Mouse (Mus musculus): Measurements from ENCODE around the gene Gm42669. TPM values are rescaled to one million over a fixed set of nuclear protein-coding genes. Genes with fewer than 3 reads are reported as not detected.

The Gm42669 gene
- polyA plus RNA-seq, 1 experiment from 2014 or later: 0.49 TPM

DNA sequence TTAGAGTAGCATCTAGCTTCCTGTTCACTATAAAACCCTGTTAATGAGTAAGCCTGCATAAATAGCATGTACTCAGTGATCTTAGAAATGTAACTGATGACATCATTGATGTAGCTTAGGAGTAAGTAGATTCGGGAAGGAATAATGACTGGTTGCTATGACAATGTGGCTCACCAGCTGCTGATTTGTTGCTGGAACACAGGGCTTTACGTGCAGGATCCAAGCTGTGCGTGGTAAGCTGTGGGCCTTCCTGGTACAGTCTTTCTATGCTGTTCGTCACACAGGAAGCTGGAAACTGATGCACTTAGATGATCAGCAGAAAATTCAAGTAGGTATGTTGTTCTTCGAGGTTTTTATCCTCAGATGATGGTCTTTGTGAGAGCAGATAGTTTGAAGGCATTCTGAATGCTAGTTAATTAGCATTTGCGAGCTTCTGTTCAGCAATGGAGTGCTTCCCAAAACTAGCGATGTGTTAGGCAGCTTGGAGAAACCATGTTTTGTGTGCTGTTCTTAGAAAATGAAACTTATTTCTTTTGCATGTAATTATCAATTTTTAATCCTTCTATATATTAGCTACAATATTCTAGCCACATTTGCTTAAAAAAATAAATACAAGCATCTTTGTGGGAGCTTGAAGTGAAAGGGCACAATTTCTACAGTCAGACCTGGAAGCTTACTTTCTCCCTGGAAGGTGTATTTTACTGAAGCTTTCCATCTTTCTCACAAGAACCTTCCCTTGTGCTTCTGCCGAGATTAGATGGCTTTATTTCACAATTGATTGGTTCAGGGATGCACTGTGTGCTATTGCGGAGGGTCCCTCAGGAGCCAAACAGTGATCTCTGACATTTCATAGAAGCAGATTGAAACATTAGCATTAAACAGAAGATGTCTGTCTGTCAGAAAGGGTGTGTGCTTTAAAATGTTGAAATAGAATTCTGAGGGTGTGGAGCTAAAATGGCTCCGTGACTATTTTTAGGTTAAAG lies 9.6 kb upstream of the Gm42669 start:
- no peaks in the 10 kb centered on the region for H3K9me3 ChIP-seq
- no peaks in the 10 kb centered on the region; the same call in 1 of the 2 replicates for H3K36me3 ChIP-seq (replicated peaks)
- 29% methylated on average over 10 of the region's 10 CpGs for WGBS
- no peaks in the 10 kb centered on the region for H3K27me3 ChIP-seq
- peaks cover 21% of the 10 kb centered on the region for H3K4me1 ChIP-seq
- H3K4me2 ChIP-seq: peak overlapping the region; percentile 55
- peak overlapping the region; percentile 63 for H3K9ac ChIP-seq
- ATAC-seq (ENCODE audit: low FRiP score): peak; percentile 95
- peak overlapping the region; percentile 33 for H3K4me3 ChIP-seq (replicated peaks)
- H3K27ac ChIP-seq: peak overlapping the region; percentile 87

DNA sequence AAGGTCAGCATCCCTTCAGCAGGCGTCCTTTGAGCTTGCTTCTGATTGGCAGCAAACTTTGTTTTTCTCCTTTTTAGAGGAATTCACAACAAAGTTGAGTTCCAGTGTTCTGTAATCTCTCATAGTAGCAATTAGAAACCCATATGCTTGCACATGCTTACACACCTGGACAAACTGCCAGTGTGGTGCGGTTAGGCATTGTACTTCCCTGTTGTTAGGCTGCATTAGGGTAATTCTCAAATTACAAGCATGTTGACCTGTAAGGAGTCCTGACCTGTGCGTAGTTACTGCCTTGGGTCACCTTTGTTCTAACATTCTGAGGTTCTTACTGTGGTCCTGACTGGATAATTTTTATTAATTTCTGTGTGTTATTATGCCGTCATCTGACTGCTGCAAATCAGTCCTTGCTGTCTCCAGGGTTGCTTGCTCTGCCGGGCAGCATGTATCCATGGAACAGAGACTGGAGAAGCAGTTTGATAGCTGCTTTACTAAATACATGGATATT lies 8.6 kb upstream of the Gm42669 start:
- 52% methylated on average over 5 of the region's 5 CpGs for WGBS
- no peak for ATAC-seq (ENCODE audit: low FRiP score)
- peaks cover 4% of the 10 kb centered on the region for H3K36me3 ChIP-seq (replicated peaks)
- peak overlapping the region; percentile 55 for H3K4me2 ChIP-seq
- H3K4me1 ChIP-seq: peaks cover 21% of the 10 kb centered on the region
- H3K27me3 ChIP-seq: no peaks in the 10 kb centered on the region
- H3K27ac ChIP-seq: no peak overlapping the region
- peak overlapping the region; percentile 33 for H3K4me3 ChIP-seq (replicated peaks)
- no peaks in the 10 kb centered on the region for H3K9me3 ChIP-seq
- H3K9ac ChIP-seq: 0 out of 2 replicates have a peak overlapping the region, but pooled peaks have one; percentile 25

DNA sequence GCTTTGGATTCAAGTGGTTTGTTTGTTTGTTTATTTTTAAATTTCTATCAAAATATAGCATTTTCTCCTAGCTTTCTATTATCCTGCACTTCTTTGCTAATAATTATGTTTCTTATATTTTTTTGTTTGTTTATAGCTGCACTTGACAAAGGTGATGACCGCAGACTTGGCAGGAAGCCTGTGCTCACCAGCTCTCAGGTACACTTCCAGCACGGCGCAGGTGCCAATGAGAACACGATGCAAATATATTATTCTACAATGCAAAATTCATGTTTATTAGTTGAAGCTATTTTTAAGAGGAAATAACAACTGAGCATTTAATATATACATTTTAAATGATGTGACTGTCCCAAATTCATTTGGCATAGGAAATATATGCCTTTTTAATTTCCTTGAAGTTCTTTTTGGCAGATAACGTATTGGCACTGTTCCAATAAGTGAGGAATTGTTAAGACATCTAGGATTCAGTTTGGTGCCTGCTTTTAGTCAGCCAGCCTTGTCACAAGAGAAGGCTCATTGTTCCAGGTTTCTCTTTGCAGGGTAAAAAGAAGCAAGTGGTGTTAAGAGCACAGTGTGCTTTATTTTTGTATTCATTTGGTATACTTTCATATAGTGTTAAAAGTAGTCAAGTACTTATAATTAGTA lies 7.4 kb upstream of the Gm42669 start:
- WGBS: 82% methylated on average over 5 of the region's 5 CpGs
- no peak for ATAC-seq (ENCODE audit: low FRiP score)
- H3K9ac ChIP-seq: no peak overlapping the region
- no peaks in the 10 kb centered on the region for H3K27me3 ChIP-seq
- no peak overlapping the region for H3K4me2 ChIP-seq
- H3K4me1 ChIP-seq: peaks cover 21% of the 10 kb centered on the region
- no peak overlapping the region for H3K27ac ChIP-seq
- no peak overlapping the region for H3K4me3 ChIP-seq (replicated peaks)
- peaks cover 14% of the 10 kb centered on the region for H3K36me3 ChIP-seq (replicated peaks)
- H3K9me3 ChIP-seq: no peaks in the 10 kb centered on the region

DNA sequence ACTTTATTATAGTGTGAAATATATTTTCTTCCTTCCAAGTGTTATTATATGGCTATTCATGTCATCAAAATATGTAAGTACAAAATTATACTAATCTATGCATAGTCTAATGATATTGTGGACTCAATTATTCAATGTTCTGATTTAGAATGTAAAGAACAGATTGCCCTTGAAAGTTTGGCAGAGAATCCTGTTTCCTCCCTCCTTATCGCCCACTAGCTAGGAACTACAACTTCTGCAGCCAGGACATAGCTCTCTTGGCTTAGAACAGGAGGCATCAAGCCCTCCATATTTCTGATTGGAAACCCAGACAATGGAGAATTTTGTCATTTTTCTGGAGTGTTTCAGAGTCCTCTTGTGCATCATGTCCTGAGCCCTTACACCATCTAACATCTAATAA lies 6.7 kb upstream of the Gm42669 start:
- no peak overlapping the region for H3K4me2 ChIP-seq
- H3K4me3 ChIP-seq (replicated peaks): no peak overlapping the region
- H3K9me3 ChIP-seq: no peaks in the 10 kb centered on the region
- peaks cover 19% of the 10 kb centered on the region for H3K36me3 ChIP-seq (replicated peaks)
- no peaks in the 10 kb centered on the region for H3K27me3 ChIP-seq
- H3K4me1 ChIP-seq: peaks cover 21% of the 10 kb centered on the region
- no peak overlapping the region for H3K27ac ChIP-seq
- 87% methylated on average over 1 of the region's 1 CpGs for WGBS
- ATAC-seq (ENCODE audit: low FRiP score): no peak
- H3K9ac ChIP-seq: no peak overlapping the region

DNA sequence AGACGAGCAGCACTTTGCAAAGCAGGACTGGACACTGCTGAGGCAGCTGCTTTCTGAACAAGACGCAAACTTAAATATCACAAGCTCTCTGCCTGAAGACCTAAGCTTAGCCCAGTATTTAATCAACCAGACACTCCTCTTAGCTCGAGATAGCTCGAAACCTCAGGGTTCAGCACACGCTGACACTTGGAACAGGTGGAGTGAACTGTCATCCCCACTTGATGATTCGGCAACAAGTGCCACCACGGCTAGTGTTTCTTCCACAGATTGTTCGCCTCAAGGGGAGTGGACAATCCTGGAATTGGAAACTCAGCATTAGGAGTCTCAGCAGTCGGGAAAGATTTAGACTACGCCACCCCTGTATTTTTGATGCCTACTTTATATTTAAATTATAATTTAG lies 3.1 kb downstream of the Gm42669 start:
- Histone ChIP-seq H3K9ac (no peak overlapping the region), H3K36me3 (replicated peaks) (peaks cover 20% of the 10 kb centered on the region), H3K4me2 (no peak overlapping the region), H3K9me3 (no peaks in the 10 kb centered on the region), H3K27ac (no peak overlapping the region), H3K4me1 (no peaks in the 10 kb centered on the region), H3K4me3 (replicated peaks) (no peak overlapping the region), H3K27me3 (no peaks in the 10 kb centered on the region)
- no peak for ATAC-seq (ENCODE audit: low FRiP score)
- 89% methylated on average over 10 of the region's 10 CpGs for WGBS

DNA sequence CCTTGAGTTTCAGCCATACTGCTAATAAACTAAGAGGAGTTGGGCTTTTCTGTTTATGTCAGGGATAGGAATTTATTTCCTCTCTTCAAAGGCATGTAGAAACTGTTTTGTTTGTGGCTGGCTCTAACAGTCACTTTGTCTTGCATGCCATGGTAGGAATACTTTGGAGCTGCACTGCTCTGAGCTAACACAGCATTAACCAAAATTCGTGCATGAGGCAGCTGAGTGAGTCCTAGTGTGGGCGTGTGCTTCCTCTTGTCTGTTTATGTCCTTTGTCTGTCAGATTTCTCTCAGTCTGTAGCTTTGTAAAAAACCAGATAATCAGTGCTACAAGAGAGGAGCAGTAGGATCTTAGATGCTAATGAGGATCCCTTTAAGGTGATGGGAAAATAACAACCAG lies 3.9 kb downstream of the Gm42669 start:
- H3K9me3 ChIP-seq: no peaks in the 10 kb centered on the region
- 62% methylated on average over 2 of the region's 2 CpGs for WGBS
- no peak overlapping the region for H3K9ac ChIP-seq
- no peaks in the 10 kb centered on the region for H3K4me1 ChIP-seq
- ATAC-seq (ENCODE audit: low FRiP score): no peak
- H3K36me3 ChIP-seq (replicated peaks): peaks cover 19% of the 10 kb centered on the region
- no peak overlapping the region for H3K4me3 ChIP-seq (replicated peaks)
- H3K27ac ChIP-seq: no peak overlapping the region
- H3K4me2 ChIP-seq: no peak overlapping the region
- no peaks in the 10 kb centered on the region for H3K27me3 ChIP-seq

DNA sequence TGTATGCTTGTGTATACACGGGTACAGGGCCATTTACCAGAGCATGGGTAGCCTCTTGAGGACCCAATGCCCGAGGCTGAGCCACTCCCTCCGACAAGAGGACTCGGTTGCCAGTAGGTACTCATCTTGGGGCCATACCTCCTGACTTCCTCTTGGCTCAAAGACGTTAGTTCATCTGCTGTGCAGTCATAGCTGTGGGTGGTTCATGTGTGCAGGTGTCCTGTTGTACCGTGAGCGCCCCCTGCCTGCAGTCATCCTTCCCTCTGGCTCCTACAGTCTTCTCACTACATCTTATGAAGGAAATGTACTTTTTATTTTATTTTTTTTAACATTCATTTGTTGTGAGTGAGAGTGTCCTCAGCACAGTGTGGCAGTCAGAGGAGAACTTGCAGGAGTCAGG lies 6.2 kb downstream of the Gm42669 start:
- peak; percentile 53; the same call in 1 of the 2 replicates for ATAC-seq (ENCODE audit: low FRiP score)
- Histone ChIP-seq H3K9ac (no peak overlapping the region), H3K27me3 (no peaks in the 10 kb centered on the region), H3K4me2 (no peak overlapping the region), H3K4me1 (no peaks in the 10 kb centered on the region), H3K36me3 (replicated peaks) (peaks cover 5% of the 10 kb centered on the region; the same call in 1 of the 2 replicates), H3K9me3 (no peaks in the 10 kb centered on the region), H3K27ac (no peak overlapping the region), H3K4me3 (replicated peaks) (no peak overlapping the region)
- 50% methylated on average over 7 of the region's 7 CpGs for WGBS

DNA sequence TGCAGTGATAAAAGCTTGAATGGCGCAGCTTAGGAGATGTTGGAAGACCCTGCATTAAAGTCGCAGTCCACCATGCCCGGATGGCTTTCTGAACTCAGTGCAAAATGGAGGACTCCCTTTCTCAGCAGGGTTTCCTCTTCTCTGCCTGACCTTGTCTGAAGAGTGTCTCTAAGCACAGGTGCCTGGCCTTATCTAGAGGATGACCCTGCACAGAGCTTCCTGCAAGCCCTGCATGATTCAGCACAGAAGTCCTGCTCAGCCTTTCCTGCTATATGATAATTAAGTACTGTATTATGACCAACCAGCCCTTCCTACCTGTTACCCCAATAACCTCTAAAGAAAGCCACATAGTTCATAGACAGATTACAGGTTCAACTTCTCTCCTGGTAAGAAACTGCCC lies 8.0 kb downstream of the Gm42669 start:
- Histone ChIP-seq H3K36me3 (replicated peaks) (peaks cover 2% of the 10 kb centered on the region; the same call in 1 of the 2 replicates), H3K27ac (no peak overlapping the region), H3K4me1 (no peaks in the 10 kb centered on the region), H3K4me3 (replicated peaks) (no peak overlapping the region), H3K9me3 (no peaks in the 10 kb centered on the region), H3K27me3 (no peaks in the 10 kb centered on the region), H3K9ac (no peak overlapping the region), H3K4me2 (no peak overlapping the region)
- ATAC-seq (ENCODE audit: low FRiP score): no peak
- 98% methylated on average over 3 of the region's 3 CpGs for WGBS

DNA sequence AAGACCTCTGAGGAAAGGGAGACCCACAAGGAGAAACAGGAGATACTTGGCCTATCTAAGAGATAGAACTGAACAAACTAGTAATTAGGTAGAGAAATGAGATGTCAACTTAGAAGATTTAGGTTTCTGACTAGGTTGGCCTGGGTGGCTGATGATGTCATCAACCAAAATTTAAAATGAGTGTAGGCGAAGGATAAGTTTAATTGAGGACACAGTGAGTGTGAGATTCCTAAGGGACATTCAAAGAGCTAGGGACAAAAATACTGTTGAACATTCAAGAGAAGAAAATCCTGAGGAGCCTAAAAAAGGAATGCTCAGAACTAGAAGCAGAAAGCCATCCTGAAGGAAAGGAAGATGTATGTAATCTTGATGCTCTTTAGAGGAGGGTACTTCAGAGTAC lies 8.7 kb downstream of the Gm42669 start:
- no peak for ATAC-seq (ENCODE audit: low FRiP score)
- Histone ChIP-seq H3K36me3 (replicated peaks) (no peaks in the 10 kb centered on the region), H3K27me3 (no peaks in the 10 kb centered on the region), H3K4me3 (replicated peaks) (no peak overlapping the region), H3K27ac (no peak overlapping the region), H3K4me1 (no peaks in the 10 kb centered on the region), H3K9ac (no peak overlapping the region), H3K4me2 (no peak overlapping the region), H3K9me3 (no peaks in the 10 kb centered on the region)
- 91% methylated on average over 1 of the region's 1 CpGs for WGBS

DNA sequence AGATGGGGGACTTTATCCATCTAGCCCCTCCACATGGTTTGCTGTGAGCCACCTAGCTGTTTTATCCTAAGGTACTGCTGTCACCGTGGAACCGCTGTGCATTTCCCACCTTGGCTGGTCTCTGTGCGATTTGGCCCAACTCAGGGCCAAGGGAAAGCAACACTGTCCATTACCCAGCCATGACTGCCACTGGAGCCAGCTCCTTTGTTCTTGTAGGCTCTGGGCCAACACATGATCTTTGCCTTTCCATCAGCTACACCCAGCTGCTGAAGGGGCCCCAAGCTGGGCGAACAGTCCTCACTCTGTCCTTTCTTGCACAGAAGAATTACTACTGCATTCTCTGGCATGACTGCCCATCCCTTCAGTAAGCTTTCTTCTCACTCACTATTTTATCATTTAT lies 11.2 kb downstream of the Gm42669 start:
- Histone ChIP-seq H3K27me3 (no peaks in the 10 kb centered on the region), H3K27ac (no peak overlapping the region), H3K4me2 (no peak overlapping the region), H3K36me3 (replicated peaks) (no peaks in the 10 kb centered on the region), H3K4me3 (replicated peaks) (no peak overlapping the region), H3K9me3 (no peaks in the 10 kb centered on the region), H3K9ac (no peak overlapping the region), H3K4me1 (no peaks in the 10 kb centered on the region)
- WGBS: 95% methylated on average over 4 of the region's 4 CpGs
- no peak for ATAC-seq (ENCODE audit: low FRiP score)

DNA sequence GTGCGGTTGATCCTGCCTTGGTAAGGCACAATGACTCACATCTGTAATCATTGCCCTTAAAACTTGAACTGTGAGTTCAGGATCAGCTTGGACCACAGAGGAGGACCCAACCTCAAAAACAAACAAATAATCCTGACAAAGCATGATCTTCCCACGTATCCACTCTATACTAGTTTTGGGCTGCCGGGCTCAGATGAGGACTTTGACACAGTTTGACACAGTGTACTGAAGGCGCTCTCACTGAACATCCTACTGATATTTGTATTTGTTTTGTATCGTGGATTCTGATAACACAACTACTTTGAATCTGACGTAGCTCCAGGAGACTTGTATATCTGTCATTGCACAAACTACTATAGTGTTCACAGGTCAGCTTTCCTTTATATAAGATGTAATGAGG lies 14.0 kb downstream of the Gm42669 start:
- WGBS: 93% methylated on average over 6 of the region's 6 CpGs
- no peak overlapping the region for H3K9ac ChIP-seq
- H3K27me3 ChIP-seq: no peaks in the 10 kb centered on the region
- H3K9me3 ChIP-seq: no peaks in the 10 kb centered on the region
- no peak overlapping the region for H3K4me2 ChIP-seq
- H3K36me3 ChIP-seq (replicated peaks): no peaks in the 10 kb centered on the region
- no peaks in the 10 kb centered on the region for H3K4me1 ChIP-seq
- H3K4me3 ChIP-seq (replicated peaks): no peak overlapping the region
- ATAC-seq (ENCODE audit: low FRiP score): no peak
- no peak overlapping the region for H3K27ac ChIP-seq

DNA sequence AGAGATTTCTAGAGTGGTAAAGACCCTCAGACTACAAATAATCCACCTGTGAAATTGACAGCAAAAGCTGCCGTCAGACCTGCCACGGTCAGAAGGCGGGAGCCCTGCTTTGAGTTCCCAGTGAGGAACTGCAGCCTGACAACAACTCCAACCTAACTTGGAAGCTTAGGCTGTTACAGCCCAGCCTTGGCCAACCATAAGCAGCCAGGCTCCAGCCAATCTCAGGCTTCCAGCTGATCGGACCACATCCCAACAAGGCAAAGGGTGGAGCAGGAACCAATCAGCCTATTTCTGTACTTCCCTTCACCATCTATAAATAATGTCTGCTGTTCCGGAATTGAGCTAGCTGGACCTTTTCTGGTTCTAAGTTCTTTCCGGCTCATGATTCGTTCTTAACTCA lies 14.5 kb downstream of the Gm42669 start:
- WGBS: 82% methylated on average over 7 of the region's 7 CpGs
- ATAC-seq (ENCODE audit: low FRiP score): no peak
- no peak overlapping the region for H3K27ac ChIP-seq
- no peaks in the 10 kb centered on the region for H3K27me3 ChIP-seq
- H3K4me1 ChIP-seq: no peaks in the 10 kb centered on the region
- H3K36me3 ChIP-seq (replicated peaks): no peaks in the 10 kb centered on the region
- H3K4me3 ChIP-seq (replicated peaks): no peak overlapping the region
- H3K9ac ChIP-seq: no peak overlapping the region
- H3K4me2 ChIP-seq: no peak overlapping the region
- no peaks in the 10 kb centered on the region for H3K9me3 ChIP-seq

Data from forebrain, embryonic 12.5 days (tissue).